Mouse (Mus musculus) embryonic facial prominence, embryonic 15.5 days (tissue): ENCODE data around the gene Depdc7. TPM values are rescaled to one million over a fixed set of nuclear protein-coding genes. Genes with fewer than 3 reads are reported as not detected.

Experiments
- ATAC-seq: fragments of 200-750 bp; cut with Nextera tagmentation; 2 replicates; pipeline ENCODE4 v1.8.0; 2017; ENCODE audit warnings: low read depth, moderate TSS enrichment; ENCODE audit not compliant: insufficient number of reproducible peaks, low FRiP score, low TSS enrichment
- H3K27ac ChIP-seq: fragments of 300-500 bp; sonication (generic); replicated peaks from 2 replicates; pipeline ENCODE4 v1.5.1; 2015; ENCODE audit warnings: mild to moderate bottlenecking, inconsistent platforms
- H3K27me3 ChIP-seq: fragments of 300-500 bp; sonication (generic); 2 replicates; pipeline ENCODE4 v1.6.1; 2015; ENCODE audit warnings: inconsistent platforms
- H3K36me3 ChIP-seq: fragments of 300-500 bp; sonication (generic); 2 replicates; pipeline ENCODE4 v1.6.1; 2015; ENCODE audit warnings: mild to moderate bottlenecking, inconsistent platforms
- H3K4me1 ChIP-seq: fragments of 300-500 bp; sonication (generic); 2 replicates; pipeline ENCODE4 v1.6.1; 2015; ENCODE audit warnings: inconsistent platforms
- H3K4me2 ChIP-seq: fragments of 300-500 bp; sonication (generic); replicated peaks from 2 replicates; pipeline ENCODE4 v1.6.1; 2015; ENCODE audit warnings: mild to moderate bottlenecking, inconsistent platforms
- H3K4me3 ChIP-seq: fragments of 300-500 bp; sonication (generic); replicated peaks from 2 replicates; pipeline ENCODE4 v1.5.1; 2015; ENCODE audit warnings: mild to moderate bottlenecking, inconsistent platforms
- H3K9ac ChIP-seq: fragments of 300-500 bp; sonication (generic); 2 replicates; pipeline ENCODE4 v1.6.1; 2015; ENCODE audit warnings: inconsistent platforms
- H3K9me3 ChIP-seq: fragments of 300-500 bp; sonication (generic); replicated peaks from 2 replicates; pipeline ENCODE4 v1.6.1; 2016; ENCODE audit warnings: inconsistent platforms
- WGBS: fragments of 180-500 bp; shearing (Covaris S2); methylation state at CpG from one replicate; pipeline ENCODE4 v1.1.7; 2015; 5-methylcytosine and 5-hydroxymethylcytosine counted together
- polyA plus RNA-seq: library from polyadenylated mRNA; unstranded; fragments of >200 nt; fragmentation: Nextera tagmentation; extraction: Ambion mirVana; gene quantifications from 2 replicates; pipeline ENCODE4 v1.2.1, GENCODE M21; 2015

Gene Depdc7
- polyA plus RNA-seq, result 7.7 and 9.0 TPM in 2 replicates

DNA sequence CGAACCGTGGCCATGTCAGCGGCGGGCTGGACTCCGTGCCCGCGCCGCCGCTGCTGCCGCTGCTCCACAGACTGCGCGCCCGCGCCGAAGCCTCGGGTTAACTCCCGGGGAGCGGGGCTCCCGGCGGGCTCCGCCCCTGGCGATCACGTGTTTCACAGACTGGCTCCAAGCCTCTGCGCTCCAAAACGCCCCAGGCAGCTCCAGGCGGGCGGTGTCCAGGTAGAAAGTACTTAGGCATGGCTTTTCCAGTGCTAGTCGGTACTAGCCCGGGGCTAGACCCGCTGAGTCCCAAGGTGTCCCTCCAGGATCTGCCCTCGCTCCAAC, at the start of gene Depdc7:
TSS of gene Depdc7 (minus strand) at position 138 of the 324 bp plus-strand sequence.
- no peaks in the 10 kb centered on the region for H3K9me3 ChIP-seq
- peak; percentile 89 for ATAC-seq
- no peaks in the 10 kb centered on the region for H3K36me3 ChIP-seq
- peak within 1 kb of the TSS; percentile 92 for H3K4me2 ChIP-seq
- peaks cover 13% of the 10 kb centered on the region for H3K4me1 ChIP-seq
- no peaks in the 10 kb centered on the region for H3K27me3 ChIP-seq
- peak within 1 kb of the TSS; percentile 76 for H3K4me3 ChIP-seq
- H3K27ac ChIP-seq, result no peak within 1 kb of the TSS
- H3K9ac ChIP-seq, result peak within 1 kb of the TSS; percentile 53
- under 1% methylated on average over 31 of the region's 31 CpGs for WGBS

- H3K9ac ChIP-seq, result no peak overlapping the region
- no peak overlapping the region for H3K4me3 ChIP-seq
- peaks cover 64% of the 10 kb centered on the region for H3K36me3 ChIP-seq
- no peaks in the 10 kb centered on the region for H3K4me1 ChIP-seq
- no peaks in the 10 kb centered on the region for H3K27me3 ChIP-seq
- WGBS, result 81% methylated on average over 1 of the region's 1 CpGs
- ATAC-seq, result no peak
- H3K9me3 ChIP-seq, result no peaks in the 10 kb centered on the region
- no peak overlapping the region for H3K4me2 ChIP-seq
- no peak overlapping the region for H3K27ac ChIP-seq
These were observed 32.1 kb upstream of the Depdc7 start for GRCm38 (mm10) chr2:104774763-104775162.

GRCm38 (mm10) chr2:104768697-104769096, 26.0 kb upstream of the Depdc7 start:
- Histone ChIP-seq H3K9me3 (no peaks in the 10 kb centered on the region), H3K4me1 (no peaks in the 10 kb centered on the region), H3K4me2 (no peak overlapping the region), H3K9ac (no peak overlapping the region), H3K27ac (no peak overlapping the region), H3K4me3 (no peak overlapping the region), H3K36me3 (peaks cover 56% of the 10 kb centered on the region), H3K27me3 (no peaks in the 10 kb centered on the region)
- no peak for ATAC-seq
- 88% methylated on average over 1 of the region's 1 CpGs for WGBS

GRCm38 (mm10) chr2:104764018-104764417, 21.3 kb upstream of the Depdc7 start:
- peaks cover 45% of the 10 kb centered on the region for H3K36me3 ChIP-seq
- ATAC-seq, result no peak

GRCm38 (mm10) chr2:104763134-104763703, 20.5 kb upstream of the Depdc7 start:
- no peak for ATAC-seq
- H3K36me3 ChIP-seq, result peaks cover 39% of the 10 kb centered on the region
- H3K27ac ChIP-seq, result no peak overlapping the region
- no peaks in the 10 kb centered on the region for H3K9me3 ChIP-seq
- H3K4me1 ChIP-seq, result no peaks in the 10 kb centered on the region
- H3K9ac ChIP-seq, result no peak overlapping the region
- no peak overlapping the region for H3K4me2 ChIP-seq
- no peak overlapping the region for H3K4me3 ChIP-seq
- WGBS, result 69% methylated on average over 8 of the region's 8 CpGs
- no peaks in the 10 kb centered on the region for H3K27me3 ChIP-seq

More at GRCm38 (mm10) chr2:104764018-104764417, 21.3 kb upstream of the Depdc7 start:
- Histone ChIP-seq H3K27me3 (no peaks in the 10 kb centered on the region), H3K27ac (no peak overlapping the region), H3K9me3 (no peaks in the 10 kb centered on the region), H3K4me3 (no peak overlapping the region), H3K4me1 (no peaks in the 10 kb centered on the region), H3K9ac (no peak overlapping the region), H3K4me2 (no peak overlapping the region)
- WGBS, result 86% methylated on average over 4 of the region's 4 CpGs

- 73% methylated on average over 3 of the region's 3 CpGs for WGBS
- H3K4me1 ChIP-seq, result no peaks in the 10 kb centered on the region
- H3K9me3 ChIP-seq, result no peaks in the 10 kb centered on the region
- no peaks in the 10 kb centered on the region; the same call in 1 of the 2 replicates for H3K36me3 ChIP-seq
- no peak overlapping the region for H3K4me2 ChIP-seq
- no peak overlapping the region for H3K9ac ChIP-seq
- H3K27ac ChIP-seq, result no peak overlapping the region
- no peaks in the 10 kb centered on the region for H3K27me3 ChIP-seq
- H3K4me3 ChIP-seq, result no peak overlapping the region
- no peak for ATAC-seq
These were observed 7.9 kb upstream of the Depdc7 start for GRCm38 (mm10) chr2:104750611-104751010.

GRCm38 (mm10) chr2:104748652-104749183, 6.0 kb upstream of the Depdc7 start:
- no peak overlapping the region for H3K4me2 ChIP-seq
- H3K4me1 ChIP-seq, result no peaks in the 10 kb centered on the region
- no peak overlapping the region for H3K9ac ChIP-seq
- no peak overlapping the region for H3K4me3 ChIP-seq
- H3K9me3 ChIP-seq, result no peaks in the 10 kb centered on the region
- no peaks in the 10 kb centered on the region; the same call in 1 of the 2 replicates for H3K36me3 ChIP-seq
- WGBS, result 75% methylated on average over 5 of the region's 5 CpGs
- H3K27ac ChIP-seq, result no peak overlapping the region
- no peaks in the 10 kb centered on the region for H3K27me3 ChIP-seq
- ATAC-seq, result no peak

DNA sequence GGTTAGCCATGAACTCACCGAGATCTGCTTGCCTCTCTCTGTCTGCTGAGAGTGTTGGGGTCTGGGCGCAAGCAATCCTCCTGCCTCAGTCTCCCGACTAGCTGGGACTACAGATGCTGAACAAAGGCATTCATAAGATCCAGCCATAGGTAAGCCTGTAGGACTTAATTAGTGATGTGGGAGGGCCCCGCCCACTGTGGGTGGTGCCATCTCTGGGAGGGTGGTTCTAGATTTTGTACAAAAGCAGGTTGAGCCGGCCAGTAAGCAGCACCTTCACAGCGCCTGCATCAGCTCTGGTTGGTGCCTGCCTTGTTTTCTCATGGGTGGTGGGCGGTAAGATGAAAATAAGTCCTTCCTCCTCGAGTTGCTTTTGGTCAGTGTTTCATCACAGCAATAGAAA, 3.6 kb upstream of the Depdc7 start:
- no peaks in the 10 kb centered on the region for H3K27me3 ChIP-seq
- no peak overlapping the region for H3K9ac ChIP-seq
- H3K4me3 ChIP-seq, result no peak overlapping the region
- H3K36me3 ChIP-seq, result no peaks in the 10 kb centered on the region
- peaks cover 10% of the 10 kb centered on the region for H3K4me1 ChIP-seq
- no peak overlapping the region for H3K27ac ChIP-seq
- no peak for ATAC-seq
- no peak overlapping the region for H3K4me2 ChIP-seq
- no peaks in the 10 kb centered on the region for H3K9me3 ChIP-seq
- WGBS, result 60% methylated on average over 8 of the region's 8 CpGs

- 43% methylated on average over 5 of the region's 5 CpGs for WGBS
- H3K4me2 ChIP-seq, result no peak overlapping the region
- H3K9me3 ChIP-seq, result no peaks in the 10 kb centered on the region
- H3K36me3 ChIP-seq, result no peaks in the 10 kb centered on the region
- no peaks in the 10 kb centered on the region for H3K27me3 ChIP-seq
- no peak for ATAC-seq
- H3K4me3 ChIP-seq, result no peak overlapping the region
- H3K9ac ChIP-seq, result no peak overlapping the region
- H3K27ac ChIP-seq, result no peak overlapping the region
- H3K4me1 ChIP-seq, result peaks cover 13% of the 10 kb centered on the region
These were observed 1.3 kb upstream of the Depdc7 start for GRCm38 (mm10) chr2:104743971-104744370.

DNA sequence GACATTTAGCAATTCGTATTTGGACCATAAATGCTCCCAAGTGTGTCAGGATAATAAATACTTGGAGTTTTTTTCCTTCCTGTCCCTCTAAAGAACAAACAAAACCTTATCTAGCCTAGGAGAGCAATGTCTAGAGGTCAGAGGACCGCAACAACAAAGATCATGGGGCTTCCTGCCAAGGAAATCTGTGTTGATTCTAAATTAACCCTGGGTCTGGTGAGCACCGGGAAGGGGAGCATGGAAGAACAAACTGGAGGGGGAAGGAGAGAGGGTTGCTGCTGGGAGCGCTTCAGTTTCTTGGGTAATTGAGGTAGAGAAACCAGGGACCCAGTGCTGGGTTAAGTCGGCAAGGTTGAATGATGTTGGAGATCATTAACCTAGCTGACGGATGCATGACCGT, 482 bp upstream of the Depdc7 start:
- Histone ChIP-seq H3K9ac (no peak overlapping the region), H3K9me3 (no peaks in the 10 kb centered on the region)
- 28% methylated on average over 7 of the region's 7 CpGs for WGBS

DNA sequence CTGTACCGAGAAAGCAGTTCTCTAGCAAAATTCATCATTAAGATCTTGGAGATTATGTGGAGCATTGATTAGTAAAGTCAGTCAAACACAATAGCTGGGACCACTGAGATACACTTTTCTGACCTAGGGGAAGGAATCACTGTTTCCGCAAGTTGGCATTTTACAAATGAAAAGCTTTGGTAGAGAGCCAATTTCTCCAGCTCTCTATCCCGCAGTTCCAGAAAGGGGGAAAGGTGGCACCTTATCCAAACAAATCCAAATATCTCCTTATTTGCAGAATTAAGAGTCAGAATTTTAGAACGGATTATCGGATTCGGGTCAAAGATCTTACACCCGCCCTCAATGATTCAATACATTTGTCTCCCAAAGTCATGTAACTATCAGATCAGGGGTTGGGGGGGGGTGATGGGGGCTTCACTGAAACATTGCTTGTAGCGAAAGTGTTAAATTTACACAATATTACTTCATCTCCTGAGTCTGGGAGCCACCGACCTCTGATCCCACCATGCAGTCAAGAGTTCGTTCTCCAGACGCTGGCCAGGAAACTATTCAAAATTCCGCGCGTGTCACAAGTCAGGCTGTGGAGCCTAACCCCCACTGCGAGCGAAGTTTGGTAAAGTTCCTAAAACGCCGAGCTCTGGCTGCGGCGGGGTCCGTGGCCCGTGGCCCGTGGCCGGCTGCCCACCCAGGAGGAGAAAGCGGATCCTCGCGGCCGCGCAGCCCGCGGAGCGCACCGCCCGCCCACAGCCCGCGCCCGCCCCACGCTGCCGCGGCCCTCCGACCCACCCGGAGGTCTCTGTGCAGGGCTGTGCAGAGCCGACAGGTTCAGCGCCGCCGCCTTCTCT, 560 bp downstream of the Depdc7 start:
- no peak for ATAC-seq
- Histone ChIP-seq H3K4me3 (peak overlapping the region; percentile 76), H3K27ac (no peak overlapping the region), H3K9me3 (no peaks in the 10 kb centered on the region), H3K9ac (peak overlapping the region; percentile 53), H3K4me1 (peaks cover 13% of the 10 kb centered on the region), H3K4me2 (peak overlapping the region; percentile 92), H3K27me3 (no peaks in the 10 kb centered on the region), H3K36me3 (no peaks in the 10 kb centered on the region)
- 5% methylated on average over 44 of the region's 46 CpGs for WGBS

More for the DNA sequence above, 482 bp upstream of the Depdc7 start:
- peak overlapping the region; percentile 76 for H3K4me3 ChIP-seq
- H3K4me2 ChIP-seq, result peak overlapping the region; percentile 92
- no peak overlapping the region for H3K27ac ChIP-seq
- H3K27me3 ChIP-seq, result no peaks in the 10 kb centered on the region
- peaks cover 13% of the 10 kb centered on the region for H3K4me1 ChIP-seq
- no peaks in the 10 kb centered on the region for H3K36me3 ChIP-seq
- no peak for ATAC-seq
